Mouse (Mus musculus) v-Abl transformed pro-B cells (cell line): ENCODE data around the gene Pip4k2b.

ENCODE experiments used
- in situ Hi-C, 2 experiments: fragments of 400-800 bp; cut with MboI; formaldehyde crosslinking; loops; one replicate each; pipeline ENCODE4 v1.15.1; 2025; ENCODE audit not compliant: unreplicated experiment in 2 of 2

Gene Pip4k2b

DNA sequence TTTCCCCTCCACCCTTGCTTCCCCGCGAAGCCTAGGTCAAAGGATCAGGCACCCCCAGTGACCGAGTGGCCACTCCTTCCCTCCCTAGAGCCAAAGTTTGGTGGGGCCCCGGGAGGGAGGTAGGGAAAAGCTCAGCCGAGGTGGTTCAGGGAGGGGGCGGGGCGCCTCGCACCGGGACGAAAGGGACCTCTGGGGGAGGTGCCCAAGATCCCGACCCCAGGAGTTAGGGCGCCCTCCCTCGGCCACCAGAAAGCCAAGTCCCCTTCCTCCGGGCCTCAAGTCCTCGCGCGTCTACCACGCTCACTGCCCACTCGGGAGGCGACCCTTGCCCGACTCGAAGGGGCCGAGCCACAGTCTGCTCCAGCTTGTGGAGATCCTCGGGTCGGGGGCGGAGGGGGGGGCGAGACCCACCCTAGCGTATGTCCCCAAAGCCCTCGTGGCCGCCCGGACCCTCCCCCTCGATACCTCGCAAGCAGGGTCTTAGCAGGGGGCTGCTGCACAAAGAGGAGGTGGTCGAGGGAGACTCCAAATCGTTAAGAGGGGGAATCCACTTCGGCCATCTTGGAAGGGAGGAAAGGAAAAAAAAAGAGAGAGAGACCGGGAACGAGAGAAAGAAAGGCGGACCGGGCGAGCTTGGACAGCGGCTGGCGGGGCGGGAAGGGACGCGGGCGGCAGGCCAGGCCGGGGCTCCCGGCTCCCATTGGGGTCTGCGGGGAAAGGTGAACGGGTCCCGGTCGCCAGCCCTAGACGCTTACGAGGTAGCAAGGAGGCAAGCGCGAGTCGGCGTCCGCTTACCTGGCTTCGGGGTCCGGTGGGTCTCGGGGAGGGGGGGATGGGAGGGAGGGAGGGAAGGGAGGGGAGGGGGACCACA is 45.5 kb downstream of the Pip4k2b start:
- in situ Hi-C loops, result loop anchor here (5.0 to 10.0 kb wide), 3 partner anchors 33 to 224 kb away; no protein-coding TSS in a partner anchor

DNA sequence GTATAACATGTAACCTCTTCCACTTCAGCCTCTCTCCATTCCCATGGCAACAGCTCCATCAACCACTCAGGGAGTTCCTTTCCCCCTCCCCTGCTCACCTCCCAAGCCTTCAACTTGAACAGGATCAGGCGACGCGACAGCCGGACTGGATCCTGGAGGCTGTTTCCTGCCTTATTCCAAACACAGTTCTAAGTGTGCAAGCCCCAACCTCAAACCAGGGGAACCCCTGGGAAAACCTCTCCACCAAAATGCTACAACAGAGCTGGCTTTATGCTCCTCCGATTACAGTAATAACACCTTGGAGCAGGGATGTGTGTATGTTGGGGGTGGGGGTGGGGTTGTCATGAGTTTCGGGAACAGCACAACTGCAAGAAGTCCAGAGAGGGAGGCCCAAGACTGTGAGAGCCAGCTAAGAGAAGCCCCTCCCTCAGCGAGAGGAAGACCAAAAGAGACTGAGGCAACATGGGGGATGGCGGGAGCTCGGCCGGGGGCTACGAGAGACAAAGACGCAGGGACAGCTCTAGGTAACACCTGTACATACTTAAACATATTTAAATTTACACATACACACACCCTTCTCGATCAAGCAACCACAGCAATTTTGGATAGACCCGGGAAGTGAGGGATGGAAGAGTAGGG is 46.5 kb downstream of the Pip4k2b start:
- in situ Hi-C loops, result loop anchor here (5.0 to 10.0 kb wide), 3 partner anchors 34 to 223 kb away; no protein-coding TSS in a partner anchor

DNA sequence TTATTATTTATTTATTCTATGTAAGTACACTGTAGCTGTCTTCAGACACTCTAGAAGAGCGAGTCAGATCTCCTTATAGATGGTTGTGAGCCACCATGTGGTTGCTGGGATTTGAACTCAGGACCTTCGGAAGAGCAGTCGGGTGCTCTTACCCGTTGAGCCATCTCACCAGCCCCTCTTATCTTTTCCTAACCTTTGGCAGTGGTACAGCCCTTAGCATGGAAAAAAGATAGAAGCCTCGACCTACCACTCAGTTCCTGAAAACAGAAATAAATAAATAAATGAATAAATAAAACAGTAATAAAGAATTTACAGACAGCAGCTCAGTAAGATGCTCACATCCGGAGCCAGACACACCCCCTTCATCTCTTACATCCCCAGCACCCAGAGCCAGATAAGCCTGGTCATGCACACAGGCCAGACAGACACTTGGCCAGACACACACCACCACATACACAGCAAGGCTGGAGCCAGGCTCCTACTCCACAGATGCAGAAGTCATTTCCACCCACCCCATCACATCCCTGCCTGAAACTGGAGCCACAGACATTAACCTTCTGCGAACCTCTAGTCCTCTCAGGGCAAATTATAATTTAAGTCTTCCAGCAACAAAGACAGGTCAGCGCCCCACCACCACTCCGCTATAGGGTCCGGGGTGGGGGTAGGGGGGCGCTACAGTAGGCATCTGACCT is 47.2 kb downstream of the Pip4k2b start:
- in situ Hi-C loops, result loop anchor here (5.0 to 10.0 kb wide), 3 partner anchors 35 to 223 kb away; no protein-coding TSS in a partner anchor

DNA sequence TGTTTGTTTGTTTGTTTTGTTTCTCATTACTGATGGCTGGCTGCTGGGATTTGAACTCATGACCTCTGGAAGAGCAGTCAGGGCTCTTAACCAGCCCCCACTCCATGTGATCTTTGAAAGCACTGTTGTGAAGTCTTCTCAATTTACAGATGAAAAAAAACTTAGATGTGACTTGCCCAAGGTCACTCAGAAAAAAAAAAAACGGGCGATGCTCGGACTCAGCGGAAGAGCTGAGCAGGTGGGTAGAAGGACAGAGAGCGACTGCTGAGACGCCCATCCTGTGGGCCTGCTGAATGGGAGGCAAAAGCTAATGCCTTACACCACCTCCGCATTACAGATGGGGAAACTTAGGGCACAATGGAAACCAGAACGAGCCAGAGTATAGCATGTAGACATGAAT is 47.8 kb downstream of the Pip4k2b start:
- in situ Hi-C loops, result loop anchor here (5.0 to 10.0 kb wide), 3 partner anchors 36 to 222 kb away; no protein-coding TSS in a partner anchor

DNA sequence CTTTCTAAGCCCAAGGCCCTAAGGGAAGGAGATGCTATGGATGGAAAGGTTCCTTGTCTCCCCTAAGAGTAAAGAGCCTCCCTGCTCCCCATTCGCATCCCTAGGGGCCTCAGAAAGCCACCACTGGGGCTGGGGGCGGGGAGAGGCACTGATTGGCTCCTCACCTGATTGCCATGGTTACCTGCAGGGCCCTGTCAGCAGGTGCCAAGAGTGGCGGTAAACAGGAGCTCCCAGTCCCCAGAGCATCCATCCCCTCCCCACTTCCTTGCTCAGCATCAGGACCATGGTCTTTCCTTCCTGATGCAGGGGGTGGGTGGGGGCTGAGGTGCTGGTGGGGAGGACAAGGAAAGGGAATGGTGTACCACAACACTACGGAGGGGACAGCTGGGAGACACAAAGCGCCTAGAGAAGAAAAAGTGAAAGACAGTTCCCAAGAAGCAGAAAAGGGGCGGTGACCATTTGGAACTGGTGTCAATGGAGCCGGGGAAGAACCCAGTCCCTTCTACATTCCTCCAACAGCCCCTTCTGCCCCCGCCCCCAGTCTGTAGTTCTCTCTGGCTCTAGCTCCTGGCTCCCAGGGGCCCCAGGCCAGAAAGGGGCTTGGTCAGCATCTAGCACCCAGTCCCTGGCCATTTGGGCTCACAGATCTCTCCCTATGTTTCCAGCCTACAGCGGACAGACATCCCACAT is 48.6 kb downstream of the Pip4k2b start:
- in situ Hi-C loops, result loop anchor here (5.0 to 10.0 kb wide), 3 partner anchors 36 to 221 kb away; no protein-coding TSS in a partner anchor

DNA sequence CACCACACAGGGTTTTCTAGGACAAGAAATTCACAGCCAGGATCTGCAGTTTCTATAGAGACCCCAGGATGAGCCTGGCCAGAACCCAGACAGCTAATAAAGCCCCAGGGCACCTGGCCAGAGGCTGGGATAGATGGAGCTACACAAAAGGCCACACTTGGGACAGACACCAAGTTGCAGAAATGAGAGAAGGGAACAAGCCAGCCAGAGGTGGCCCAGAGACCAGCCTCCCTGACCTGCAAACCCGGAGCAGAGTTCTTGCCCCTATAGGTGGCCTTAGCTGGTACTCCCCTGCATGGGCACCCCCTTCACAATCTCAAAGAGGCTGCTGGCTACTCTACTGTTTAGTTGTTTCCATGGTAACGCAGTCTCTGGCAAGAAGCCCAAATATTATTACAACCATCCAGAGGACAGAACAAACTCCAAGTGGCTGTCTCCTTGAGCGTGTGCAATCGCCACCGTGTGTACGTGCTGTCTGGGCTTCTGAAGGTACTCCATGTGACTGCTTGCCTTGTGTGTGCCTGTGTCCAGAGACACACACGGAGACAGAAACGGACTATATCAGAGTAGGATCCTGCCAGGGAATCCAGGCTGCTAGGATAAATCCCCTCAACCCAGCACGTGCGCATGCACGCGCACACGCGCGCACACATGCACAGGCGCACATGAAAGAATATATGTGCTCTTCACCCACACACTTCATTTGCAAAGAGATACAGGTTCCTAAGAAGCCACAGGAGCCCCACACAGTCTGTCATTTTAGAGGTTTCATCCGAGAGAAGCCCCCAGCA is 49.4 kb downstream of the Pip4k2b start:
- in situ Hi-C loops, result loop anchor here (5.0 to 10.0 kb wide), 4 partner anchors 37 to 220 kb away; no protein-coding TSS in a partner anchor

DNA sequence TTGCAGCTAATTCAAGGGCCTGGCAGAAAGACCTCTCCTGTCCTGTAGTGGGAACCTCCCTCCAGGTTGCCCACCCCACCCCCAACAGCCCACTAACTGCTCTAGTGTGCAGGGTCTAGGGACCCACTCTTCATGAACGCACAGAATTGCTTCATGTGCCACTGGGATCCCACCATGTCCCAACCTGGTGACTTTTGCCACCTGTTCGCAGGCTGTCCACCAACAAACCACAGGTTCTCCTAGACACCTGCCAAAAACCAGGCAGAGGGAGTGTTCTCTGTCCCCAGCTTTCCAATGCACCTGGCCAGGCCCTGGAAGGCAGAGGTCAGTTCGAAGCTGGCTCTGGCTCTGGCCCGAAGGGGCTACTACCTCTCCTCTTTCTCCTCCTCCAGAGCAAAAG is 50.1 kb downstream of the Pip4k2b start:
- in situ Hi-C loops, result loop anchor here (5.0 to 10.0 kb wide), 2 partner anchors 62 to 220 kb away; no protein-coding TSS in a partner anchor

DNA sequence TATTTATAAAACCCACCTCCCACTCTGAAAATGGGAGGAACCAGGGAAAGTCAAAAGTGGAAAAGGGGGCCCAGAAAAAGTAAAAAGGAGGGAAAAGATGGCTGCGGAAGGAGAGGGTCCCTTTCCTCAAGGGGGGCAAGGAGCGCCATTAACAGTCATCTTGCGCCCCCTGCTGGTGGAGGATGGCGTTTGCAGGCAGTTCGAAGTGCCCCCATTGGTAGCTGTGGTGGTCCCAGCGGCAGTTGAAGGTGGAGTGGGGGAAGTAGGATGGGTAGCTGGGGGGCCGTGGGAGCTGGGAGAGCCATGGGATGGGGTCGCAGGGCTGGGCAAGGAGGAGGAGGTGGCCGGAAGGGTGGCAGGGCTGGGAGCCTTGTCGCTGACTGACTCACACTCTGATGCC is 54.6 kb downstream of the Pip4k2b start:
- in situ Hi-C loops, result loop anchor here (5.0 to 10.0 kb wide), 2 partner anchors 58 to 215 kb away; no protein-coding TSS in a partner anchor

DNA sequence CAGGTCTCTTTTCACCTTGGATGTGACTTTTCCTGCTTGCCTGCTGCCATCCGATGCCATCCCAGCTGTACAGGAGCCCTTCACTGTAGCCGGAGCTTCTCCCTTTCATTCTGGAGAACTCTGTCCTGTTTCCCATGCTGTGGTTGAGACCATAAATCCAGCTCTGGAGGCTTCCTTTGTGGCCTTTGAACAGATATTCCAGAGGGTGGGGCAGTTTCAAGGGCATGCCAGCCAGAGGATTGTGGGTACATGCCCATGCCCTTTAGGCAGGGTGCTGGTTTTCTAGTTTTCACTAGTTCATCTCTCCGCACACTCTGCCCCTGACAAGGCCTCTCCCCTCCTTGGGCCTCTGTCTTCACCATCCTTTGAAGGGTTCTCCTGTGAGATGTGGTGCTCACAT is 57.4 kb downstream of the Pip4k2b start:
- in situ Hi-C loops, result no loop called here

DNA sequence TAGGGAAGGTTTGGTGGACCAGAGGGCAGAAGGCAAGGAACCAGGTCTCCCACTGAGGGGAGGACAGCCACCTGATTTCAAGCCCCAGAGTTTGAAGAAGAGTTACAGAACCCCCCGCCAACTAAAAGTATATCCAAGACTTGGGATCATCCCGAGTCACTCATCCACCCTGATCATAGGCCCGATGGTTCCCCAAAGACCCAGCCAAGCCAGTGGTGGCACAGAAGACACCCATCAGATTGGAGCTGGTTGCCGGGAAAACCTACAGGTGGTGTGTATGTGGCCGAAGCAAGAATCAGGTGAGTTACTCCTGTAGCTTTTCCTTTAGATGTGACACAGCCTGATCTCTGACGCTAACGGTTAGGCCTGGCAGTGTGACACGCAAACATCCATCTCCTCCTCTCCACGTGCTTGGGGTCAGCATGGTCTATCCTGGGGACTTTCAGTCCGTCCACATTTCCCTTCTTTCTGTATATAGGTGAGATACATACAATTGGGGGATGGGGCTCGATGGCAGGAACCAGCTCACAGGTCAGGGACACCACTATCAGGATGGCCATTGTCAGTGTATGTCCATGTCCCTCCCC is 58.1 kb downstream of the Pip4k2b start:
- in situ Hi-C loops, result no loop called here

DNA sequence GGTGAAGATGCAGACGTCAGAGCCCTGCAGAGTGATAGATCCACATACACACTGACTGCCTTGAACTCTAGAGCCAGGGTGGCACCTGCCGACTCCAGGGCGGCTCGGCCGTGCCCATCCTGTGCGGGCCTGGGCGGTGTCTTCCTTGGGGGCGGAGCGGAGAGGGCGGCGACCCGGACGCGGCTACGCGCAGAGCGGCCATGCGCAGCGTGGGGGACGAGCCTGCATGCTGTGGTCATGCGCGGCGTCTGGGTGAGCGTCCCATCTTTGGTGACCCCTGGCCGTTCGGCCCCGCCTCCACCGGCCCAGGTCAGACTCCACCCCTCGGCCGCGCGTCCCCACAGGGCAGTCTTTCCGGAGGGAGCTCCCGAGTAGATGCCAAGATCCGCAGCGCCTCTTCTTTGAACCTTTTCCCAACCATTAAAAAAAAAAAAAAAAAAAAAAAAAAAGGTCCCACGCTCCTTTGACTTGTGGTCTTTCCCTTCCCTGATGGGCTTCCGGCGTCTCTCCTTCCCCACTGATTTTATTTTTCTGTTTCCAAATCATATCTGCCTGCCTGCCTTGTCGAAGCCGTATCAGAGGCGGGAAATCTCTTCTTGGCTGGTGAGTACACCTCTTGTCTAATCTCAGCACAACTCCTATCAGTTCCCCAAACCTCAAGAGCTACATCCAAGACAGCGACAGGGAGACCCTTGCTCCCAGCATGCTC is 58.7 kb downstream of the Pip4k2b start, which contains the start of gene Cisd3:
Gene Cisd3, plus strand, starts transcription at position 214 of the 709 bp plus-strand sequence.
- in situ Hi-C loops, result no loop called here

DNA sequence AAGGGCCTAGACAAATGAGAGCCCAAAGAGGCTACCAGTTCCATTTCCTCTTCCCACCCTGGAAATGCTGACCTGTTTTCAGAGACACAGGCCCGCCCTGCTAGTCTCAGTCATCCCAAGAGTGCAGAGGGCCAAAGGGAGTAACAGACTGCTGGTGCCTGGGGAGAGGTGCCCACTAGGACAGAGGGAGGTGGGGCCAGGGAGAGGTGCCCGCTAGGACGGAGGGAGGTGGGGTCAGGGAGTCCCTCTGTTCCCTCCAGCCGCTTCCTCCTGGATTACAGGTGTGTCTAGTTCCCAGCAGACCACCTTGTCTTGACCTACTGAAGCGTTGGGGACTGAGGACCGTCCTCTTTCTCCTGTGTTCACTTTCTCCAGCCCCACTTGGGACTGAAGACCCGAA is 59.7 kb downstream of the Pip4k2b start:
- in situ Hi-C loops, result no loop called here

DNA sequence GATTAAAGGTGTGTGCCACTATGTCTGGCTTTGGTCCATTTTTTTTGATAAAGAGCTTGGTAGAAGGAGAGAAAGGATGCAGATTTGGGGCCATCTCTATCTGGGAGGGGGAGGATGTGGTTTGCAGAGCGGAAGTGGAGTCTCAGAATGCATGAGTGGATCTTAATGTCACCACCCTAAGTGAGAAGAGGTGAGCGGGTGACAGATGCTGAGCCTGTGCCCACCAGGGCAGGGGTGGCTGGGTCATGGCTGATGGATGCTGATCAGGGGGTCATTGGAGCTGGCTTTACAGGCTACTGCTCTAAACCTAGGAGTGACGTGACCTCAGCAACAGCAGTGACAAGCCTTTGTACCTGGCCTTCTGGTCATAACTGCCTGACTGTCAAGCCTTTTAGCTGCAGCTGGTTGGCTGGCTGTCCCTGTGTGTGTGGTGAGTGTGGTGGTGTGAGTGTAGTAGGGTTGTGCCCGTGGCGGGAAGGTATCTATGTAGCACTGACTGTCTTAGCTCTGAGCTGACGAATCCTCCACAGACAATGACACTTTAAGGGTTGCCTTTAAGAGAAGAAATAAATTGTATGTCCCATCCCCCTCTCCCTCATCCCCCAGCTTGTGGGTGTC is 60.3 kb downstream of the Pip4k2b start:
- in situ Hi-C loops, result no loop called here

DNA sequence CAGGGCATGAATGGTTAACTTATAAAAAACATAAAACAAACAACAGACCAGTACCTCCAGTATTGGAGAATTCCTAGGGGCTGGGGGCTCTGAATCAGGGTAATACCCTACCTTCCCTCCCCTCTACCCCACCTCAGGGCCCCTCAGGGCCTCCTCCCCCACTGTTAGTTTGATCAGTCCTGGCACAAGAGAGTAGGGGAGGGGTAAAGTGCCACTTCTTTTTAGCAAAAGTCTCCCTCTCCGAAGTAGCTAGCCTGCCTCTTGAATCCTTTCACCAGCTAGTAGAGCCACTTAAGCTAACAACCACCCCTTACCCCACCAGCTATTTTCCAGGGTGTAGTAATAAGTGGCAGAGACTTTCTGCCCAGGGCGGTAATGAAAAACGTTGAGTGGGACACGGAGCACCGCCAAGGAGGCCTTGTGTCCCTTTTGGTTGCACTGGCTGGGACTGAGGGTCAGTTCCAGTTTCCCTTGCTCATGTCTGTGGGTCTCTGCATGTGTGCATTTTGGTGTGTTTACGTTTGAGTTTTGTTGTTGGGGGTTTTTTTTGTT is 61.9 kb downstream of the Pip4k2b start:
- in situ Hi-C loops, result no loop called here

DNA sequence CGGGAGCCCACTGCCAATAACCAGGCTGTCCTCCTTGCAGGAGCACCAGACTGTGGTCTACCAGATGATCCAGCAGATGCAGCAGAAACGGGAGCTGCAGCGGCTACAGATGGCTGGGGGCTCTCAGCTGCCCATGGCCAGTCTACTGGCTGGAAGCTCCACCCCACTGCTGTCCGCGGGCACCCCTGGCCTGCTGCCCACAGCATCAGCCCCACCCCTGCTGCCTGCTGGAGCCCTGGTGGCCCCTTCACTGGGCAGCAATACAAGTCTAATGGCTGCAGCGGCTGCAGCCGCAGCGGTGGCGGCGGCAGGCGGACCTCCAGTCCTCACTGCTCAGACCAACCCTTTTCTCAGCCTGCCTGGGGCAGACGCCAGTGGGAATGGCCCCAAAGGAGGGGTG is 64.1 kb downstream of the Pip4k2b start:
- in situ Hi-C loops, result no loop called here

DNA sequence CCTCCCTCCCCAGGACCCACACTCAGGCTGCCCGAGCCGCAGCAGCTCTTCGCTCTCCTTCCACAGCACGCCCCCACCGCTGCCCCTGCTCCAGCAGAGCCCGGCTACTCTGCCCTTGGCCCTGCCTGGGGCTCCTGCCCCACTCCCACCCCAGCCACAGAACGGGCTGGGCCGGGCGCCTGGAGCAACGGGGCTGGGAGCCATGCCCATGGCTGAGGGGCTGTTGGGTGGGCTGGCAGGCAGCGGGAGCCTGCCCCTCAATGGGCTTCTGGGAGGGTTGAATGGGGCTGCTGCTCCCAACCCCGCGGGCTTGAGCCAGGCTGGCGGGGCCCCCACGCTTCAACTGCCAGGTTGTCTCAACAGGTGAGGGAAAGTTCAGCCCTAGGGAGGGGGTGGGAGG is 66.2 kb downstream of the Pip4k2b start:
- in situ Hi-C loops, result no loop called here

DNA sequence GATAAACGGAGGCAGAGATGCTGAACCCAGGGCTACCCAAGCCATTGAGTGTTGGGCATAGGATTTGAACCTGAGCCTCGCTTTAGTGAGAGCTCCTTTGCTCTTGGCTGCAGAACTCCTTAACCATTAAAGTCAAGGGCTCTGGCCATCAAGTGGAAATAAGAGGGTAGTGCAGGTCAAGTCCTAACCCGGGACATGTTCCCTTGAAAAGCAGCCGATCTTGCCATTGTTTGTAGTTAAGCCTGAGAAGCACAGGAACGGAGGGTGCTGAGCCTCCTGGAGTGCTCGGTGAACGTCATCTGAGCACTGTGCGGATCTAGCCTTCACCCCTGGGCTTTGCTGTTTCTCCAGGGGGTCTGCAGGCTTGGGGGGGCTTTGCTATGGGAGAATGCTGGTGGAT is 66.7 kb downstream of the Pip4k2b start:
- in situ Hi-C loops, result no loop called here

DNA sequence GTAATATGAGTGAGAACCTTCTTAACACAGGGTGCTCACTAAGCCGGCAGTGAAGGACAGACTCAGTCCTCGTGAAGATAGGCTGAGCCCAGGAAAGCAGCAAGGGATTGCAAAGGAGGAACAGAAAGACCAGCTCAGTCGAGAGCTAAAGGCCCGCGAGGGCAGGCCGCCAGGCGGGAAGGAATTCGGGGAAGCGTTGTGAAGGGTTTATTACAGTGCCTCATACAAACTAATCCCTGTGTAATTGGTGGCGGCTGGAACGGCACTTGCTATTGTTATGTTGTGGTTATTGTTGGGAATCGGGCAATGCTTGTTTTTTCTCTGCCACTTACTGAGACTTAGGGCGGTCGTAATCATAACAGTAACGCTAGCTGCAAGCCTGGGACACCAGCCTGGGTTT is 67.1 kb downstream of the Pip4k2b start:
- in situ Hi-C loops, result no loop called here
